8 mouse cellular contexts compared by ENCODE assay signal in genomic region chr6:136467837-136468236, GRCm38 (mm10). TPM values are rescaled to one million over a fixed set of nuclear protein-coding genes. Genes with fewer than 3 reads are reported as not detected.
DNase-seq lines count a peak whose midpoint lies in the region; ATAC-seq and TF ChIP-seq lines count a peak whose summit lies in the region.

No protein-coding gene starts in this region.

- H3K4me3 ChIP-seq in CH12.LX (replicated peaks in 1 of 3; ENCODE audit: low read depth in 2 of 3, low read length in 2 of 3, poor library complexity in 1 of 3) = no peak overlapping the region
- no peak overlapping the region for H3K4me3 ChIP-seq in forebrain, embryonic 12.5 days (replicated peaks)

- H3K9ac ChIP-seq in CH12.LX (ENCODE audit: insufficient read depth, low read depth) = no peak overlapping the region
- no peak overlapping the region for H3K9ac ChIP-seq in forebrain, embryonic 12.5 days

- in situ Hi-C loops in CH12.LX (cut with MboI; ENCODE audit: low pct_ligation_motif_present, low pct_unique_long_range_greater_than_20kb, low sequenced_read_pairs) = loop anchor here (5.0 kb wide), 1 partner anchor 64 kb away; no protein-coding TSS in a partner anchor

- H3K9me3 ChIP-seq in CH12.LX (replicated peaks; ENCODE audit: low read length) = peaks cover 11% of the 10 kb centered on the region
- no peaks in the 10 kb centered on the region for H3K9me3 ChIP-seq in forebrain, embryonic 12.5 days

- no peak overlapping the region; the same call in 1 of the 2 replicates for H3K4me2 ChIP-seq in CH12.LX (ENCODE audit: insufficient read depth, low read depth, poor library complexity, severe bottlenecking)
- H3K4me2 ChIP-seq in forebrain, embryonic 12.5 days = no peak overlapping the region

- H3K79me2 ChIP-seq in CH12.LX (replicated peaks; ENCODE audit: control insufficient read depth, extremely low read depth, insufficient read depth, poor library complexity, severe bottlenecking) = no peaks in the 10 kb centered on the region

- DNase-seq in heart, adult 11 months = peak; percentile 89
- DNase-seq in heart, adult 9 months (ENCODE audit: low spot score in 2 of 2) = no peak
- no peak for DNase-seq in CH12.LX (ENCODE audit: extremely low read depth)
- DNase-seq in kidney, postnatal 4 days = peak; percentile 20 to 40
- DNase-seq in splenic B cell, adult 2 months (ENCODE audit: low read depth, low spot score) = peak; percentile 6
- no peak for DNase-seq in layer of hippocampus, adult 11-12 months (ENCODE audit: low spot score)
- no peak for DNase-seq in right cerebral cortex, postnatal 4 days

- no peaks in the 10 kb centered on the region for H3K27me3 ChIP-seq in CH12.LX (replicated peaks)
- no peaks in the 10 kb centered on the region for H3K27me3 ChIP-seq in forebrain, embryonic 12.5 days
- H3K27me3 ChIP-seq in splenic B cell, adult 2 months (ENCODE audit: control insufficient read depth, insufficient read depth, low read length, poor library complexity, severe bottlenecking) = no peaks in the 10 kb centered on the region

- 55% methylated on average over 5 of the region's 5 CpGs for WGBS in forebrain, embryonic 12.5 days

- H3K4me1 ChIP-seq in CH12.LX (ENCODE audit: control insufficient read depth in 1 of 2, insufficient read depth in 2 of 2) = peaks cover 13 to 74% of the 10 kb centered on the region in 2 experiments
- H3K4me1 ChIP-seq in forebrain, embryonic 12.5 days = peaks cover 49% of the 10 kb centered on the region

- no peak for ATAC-seq in forebrain, embryonic 12.5 days (ENCODE audit: low FRiP score)

- H3K27ac ChIP-seq in CH12.LX (ENCODE audit: insufficient read depth, low read depth) = peak overlapping the region; percentile 83
- H3K27ac ChIP-seq in forebrain, embryonic 12.5 days = peak overlapping the region; percentile 99

- TF ChIP-seq RAD21 in CH12.LX (IDR thresholded peaks at IDR 0.05; ENCODE audit: low read depth, low read length) = no peak

- dilution Hi-C loops in CH12.LX (cut with MboI; ENCODE audit: extremely low pct_ligation_motif_present, extremely low pct_unique_long_range_greater_than_20kb, low sequenced_read_pairs) = no loop called here

- no peak for TF ChIP-seq POLR2A in CH12.LX (IDR thresholded peaks at IDR 0.05; ENCODE audit: low read depth, low read length)

- TF ChIP-seq EP300 in CH12.LX (IDR thresholded peaks at IDR 0.05; ENCODE audit: low read length) = no peak

- peaks cover 0 to 6% of the 10 kb centered on the region in 2 experiments for H3K36me3 ChIP-seq in CH12.LX (replicated peaks in 1 of 2; ENCODE audit: control insufficient read depth in 1 of 2, insufficient read depth in 1 of 2, low read length in 1 of 2)
- no peaks in the 10 kb centered on the region for H3K36me3 ChIP-seq in forebrain, embryonic 12.5 days (replicated peaks)
- H3K36me3 ChIP-seq in splenic B cell, adult 2 months (ENCODE audit: control insufficient read depth, insufficient read depth, low read length, poor library complexity, severe bottlenecking) = no peaks in the 10 kb centered on the region

- no peak for TF ChIP-seq CTCF in CH12.LX (conservative IDR thresholded peaks at IDR 0.05 in 1 of 2, IDR thresholded peaks at IDR 0.05 in 1 of 2; ENCODE audit: low read depth in 2 of 2, low read length in 2 of 2)

TF ChIP-seq in CH12.LX, 34 proteins besides CTCF, POLR2A, EP300 and RAD21:
- TF ChIP-seq ETS1 (conservative IDR thresholded peaks at IDR 0.05; ENCODE audit: low read depth, low read length) = no peak
- no peak for TF ChIP-seq E2F4 (IDR thresholded peaks at IDR 0.05; ENCODE audit: insufficient replicate concordance, low read depth, low read length)
- TF ChIP-seq TBP (conservative IDR thresholded peaks at IDR 0.05; ENCODE audit: low read depth, low read length) = no peak
- TF ChIP-seq ELF1 (IDR thresholded peaks at IDR 0.05; ENCODE audit: low read depth, low read length) = no peak
- TF ChIP-seq ZNF384 (IDR thresholded peaks at IDR 0.05; ENCODE audit: low read depth, low read length) = no peak
- TF ChIP-seq CHD2 (IDR thresholded peaks at IDR 0.05; ENCODE audit: low read length) = no peak
- no peak for TF ChIP-seq TCF12 (IDR thresholded peaks at IDR 0.05; ENCODE audit: low read depth, low read length)
- TF ChIP-seq BHLHE40 (IDR thresholded peaks at IDR 0.05; ENCODE audit: low read depth, low read length) = no peak
- TF ChIP-seq ZC3H11A (IDR thresholded peaks at IDR 0.05; ENCODE audit: low read depth, low read length) = no peak
- no peak for TF ChIP-seq PAX5 (IDR thresholded peaks at IDR 0.05; ENCODE audit: low read length)
- TF ChIP-seq ZKSCAN1 (IDR thresholded peaks at IDR 0.05; ENCODE audit: borderline replicate concordance, low read depth, low read length) = no peak

RNA-seq across cellular contexts. Expression of gene Atf7ip, which starts 38.1 kb away (rescaled TPM):
- total RNA-seq in CH12.LX (2012; rRNA removed) (20.4 and 35.4 TPM in 2 replicates), CH12.LX (2014; rRNA removed) (4.2 and 4.4 TPM in 2 replicates)
- polyA plus RNA-seq in CH12.LX (2012; ENCODE audit: insufficient read length, low read depth) = 29.7 and 44.8 TPM in 2 replicates
- polyA plus RNA-seq in forebrain, embryonic 12.5 days (2016; fragmentation: Nextera tagmentation; extraction: Ambion mirVana) = 63.2 and 72.4 TPM in 2 replicates

RNA-seq across cellular contexts. Expression of gene E330021D16Rik, which starts 52.5 kb away (rescaled TPM):
- total RNA-seq in CH12.LX (2012; rRNA removed) (not detected in 2 replicates), CH12.LX (2014; rRNA removed) (not detected in 2 replicates)
- polyA plus RNA-seq in CH12.LX (2012; ENCODE audit: insufficient read length, low read depth) = not detected in 2 replicates
- not detected in 2 replicates for polyA plus RNA-seq in forebrain, embryonic 12.5 days (2016; fragmentation: Nextera tagmentation; extraction: Ambion mirVana)

Comparison
In these comparisons a context has a peak if more than half of its experiments do, and no peak if none do; other contexts are left out.
1. DNase-seq: peak in heart, adult 11 months (single experiment), kidney, postnatal 4 days (2 of 2) and splenic B cell, adult 2 months (single experiment); none in heart, adult 9 months (0 of 2), CH12.LX (single experiment), layer of hippocampus, adult 11-12 months (single experiment) and right cerebral cortex, postnatal 4 days (single experiment).